Mouse (Mus musculus): Measurements from ENCODE around the gene Drd1. TPM values are rescaled to one million over a fixed set of nuclear protein-coding genes. Genes with fewer than 3 reads are reported as not detected.

Drd1 gene
- polyA plus RNA-seq, 1 experiment from 2014 or later: 1.7 TPM

- DNase-seq (no peak), ATAC-seq (ENCODE audit: low FRiP score, low TSS enrichment) (no peak)
- Histone ChIP-seq H3K9me3 (ENCODE audit: control insufficient read depth, low read length) (no peaks in the 10 kb centered on the region), H3K4me2 (ENCODE audit: low read length) (no peak overlapping the region), H3K9ac (replicated peaks; ENCODE audit: low read length) (no peak overlapping the region), H3K36me3 (ENCODE audit: control insufficient read depth, insufficient read depth, low read length) (no peaks in the 10 kb centered on the region), H3K4me1 (ENCODE audit: control insufficient read depth, insufficient read depth, low read length) (peaks cover 8% of the 10 kb centered on the region), H3K27me3 (ENCODE audit: control insufficient read depth, insufficient read depth, low read length) (no peaks in the 10 kb centered on the region), H3K27ac (replicated peaks; ENCODE audit: low read depth, low read length) (no peak overlapping the region), H3K4me3 (replicated peaks; ENCODE audit: low read depth, low read length) (no peak overlapping the region)
- WGBS: 96% methylated on average over 9 of the region's 9 CpGs
Measured at GRCm38 (mm10) chr13:54071011-54071410, 15.5 kb upstream of the Drd1 start.

- Histone ChIP-seq H3K4me2 (ENCODE audit: low read length) (no peak overlapping the region), H3K27ac (replicated peaks; ENCODE audit: low read depth, low read length) (peak overlapping the region; percentile 26; the same call in 1 of the 2 replicates), H3K9me3 (ENCODE audit: control insufficient read depth, low read length) (no peaks in the 10 kb centered on the region), H3K36me3 (ENCODE audit: control insufficient read depth, insufficient read depth, low read length) (no peaks in the 10 kb centered on the region), H3K9ac (replicated peaks; ENCODE audit: low read length) (no peak overlapping the region), H3K27me3 (ENCODE audit: control insufficient read depth, insufficient read depth, low read length) (no peaks in the 10 kb centered on the region), H3K4me3 (replicated peaks; ENCODE audit: low read depth, low read length) (no peak overlapping the region), H3K4me1 (ENCODE audit: control insufficient read depth, insufficient read depth, low read length) (peaks cover 2% of the 10 kb centered on the region)
- WGBS: 4% methylated on average over 6 of the region's 6 CpGs
- peak; percentile 62 for DNase-seq
- no peak for ATAC-seq (ENCODE audit: low FRiP score, low TSS enrichment)
Measured at GRCm38 (mm10) chr13:54067617-54068166, 12.2 kb upstream of the Drd1 start.

GRCm38 (mm10) chr13:54066081-54066746 is 10.7 kb upstream of the Drd1 start:
- no peak overlapping the region for H3K9ac ChIP-seq (replicated peaks; ENCODE audit: low read length)
- H3K27me3 ChIP-seq (ENCODE audit: control insufficient read depth, insufficient read depth, low read length): no peaks in the 10 kb centered on the region
- ATAC-seq (ENCODE audit: low FRiP score, low TSS enrichment) (no peak), DNase-seq (no peak)
- no peaks in the 10 kb centered on the region for H3K36me3 ChIP-seq (ENCODE audit: control insufficient read depth, insufficient read depth, low read length)
- 88% methylated on average over 3 of the region's 3 CpGs for WGBS
- H3K4me1 ChIP-seq (ENCODE audit: control insufficient read depth, insufficient read depth, low read length): no peaks in the 10 kb centered on the region
- no peak overlapping the region for H3K4me2 ChIP-seq (ENCODE audit: low read length)
- H3K27ac ChIP-seq (replicated peaks; ENCODE audit: low read depth, low read length): no peak overlapping the region
- H3K9me3 ChIP-seq (ENCODE audit: control insufficient read depth, low read length): no peaks in the 10 kb centered on the region
- no peak overlapping the region for H3K4me3 ChIP-seq (replicated peaks; ENCODE audit: low read depth, low read length)

GRCm38 (mm10) chr13:54063292-54063691 is 7.8 kb upstream of the Drd1 start:
- no peak for ATAC-seq (ENCODE audit: low FRiP score, low TSS enrichment)
- DNase-seq: peak; percentile 83

GRCm38 (mm10) chr13:54062068-54062467 is 6.6 kb upstream of the Drd1 start:
- peak; percentile 42 for DNase-seq
- no peaks in the 10 kb centered on the region for H3K4me1 ChIP-seq (ENCODE audit: control insufficient read depth, insufficient read depth, low read length)
- no peak for ATAC-seq (ENCODE audit: low FRiP score, low TSS enrichment)
- no peaks in the 10 kb centered on the region for H3K36me3 ChIP-seq (ENCODE audit: control insufficient read depth, insufficient read depth, low read length)
- H3K4me3 ChIP-seq (replicated peaks; ENCODE audit: low read depth, low read length): no peak overlapping the region
- H3K27me3 ChIP-seq (ENCODE audit: control insufficient read depth, insufficient read depth, low read length): no peaks in the 10 kb centered on the region
- no peak overlapping the region for H3K9ac ChIP-seq (replicated peaks; ENCODE audit: low read length)
- H3K4me2 ChIP-seq (ENCODE audit: low read length): no peak overlapping the region
- no peaks in the 10 kb centered on the region for H3K9me3 ChIP-seq (ENCODE audit: control insufficient read depth, low read length)
- H3K27ac ChIP-seq (replicated peaks; ENCODE audit: low read depth, low read length): no peak overlapping the region
- WGBS: 94% methylated on average over 3 of the region's 3 CpGs

More at GRCm38 (mm10) chr13:54063292-54063691, 7.8 kb upstream of the Drd1 start:
- Histone ChIP-seq H3K4me1 (ENCODE audit: control insufficient read depth, insufficient read depth, low read length) (no peaks in the 10 kb centered on the region), H3K9me3 (ENCODE audit: control insufficient read depth, low read length) (no peaks in the 10 kb centered on the region), H3K27ac (replicated peaks; ENCODE audit: low read depth, low read length) (no peak overlapping the region), H3K9ac (replicated peaks; ENCODE audit: low read length) (no peak overlapping the region), H3K27me3 (ENCODE audit: control insufficient read depth, insufficient read depth, low read length) (no peaks in the 10 kb centered on the region), H3K4me3 (replicated peaks; ENCODE audit: low read depth, low read length) (no peak overlapping the region), H3K36me3 (ENCODE audit: control insufficient read depth, insufficient read depth, low read length) (no peaks in the 10 kb centered on the region), H3K4me2 (ENCODE audit: low read length) (no peak overlapping the region)
- WGBS: 4% methylated on average over 3 of the region's 3 CpGs

- ATAC-seq (ENCODE audit: low FRiP score, low TSS enrichment): 0 out of 2 replicates have a peak, but pooled peaks have one; percentile 46
- H3K9me3 ChIP-seq (ENCODE audit: control insufficient read depth, low read length): no peaks in the 10 kb centered on the region
- under 1% methylated on average over 20 of the region's 20 CpGs for WGBS
- peak; percentile 57 for DNase-seq
- H3K36me3 ChIP-seq (ENCODE audit: control insufficient read depth, insufficient read depth, low read length): no peaks in the 10 kb centered on the region
- H3K4me3 ChIP-seq (replicated peaks; ENCODE audit: low read depth, low read length): peak overlapping the region; percentile 47
- H3K27ac ChIP-seq (replicated peaks; ENCODE audit: low read depth, low read length): no peak overlapping the region
- H3K27me3 ChIP-seq (ENCODE audit: control insufficient read depth, insufficient read depth, low read length): peaks cover 9% of the 10 kb centered on the region; the same call in 1 of the 2 replicates
- peak overlapping the region; percentile 95 for H3K4me2 ChIP-seq (ENCODE audit: low read length)
- peaks cover 9% of the 10 kb centered on the region; the same call in 1 of the 2 replicates for H3K4me1 ChIP-seq (ENCODE audit: control insufficient read depth, insufficient read depth, low read length)
- H3K9ac ChIP-seq (replicated peaks; ENCODE audit: low read length): peak overlapping the region; percentile 44
Measured at GRCm38 (mm10) chr13:54054962-54055361, 543 bp downstream of the Drd1 start.

GRCm38 (mm10) chr13:54051641-54052040 is 3.9 kb downstream of the Drd1 start:
- Histone ChIP-seq H3K9ac (replicated peaks; ENCODE audit: low read length) (no peak overlapping the region), H3K9me3 (ENCODE audit: control insufficient read depth, low read length) (no peaks in the 10 kb centered on the region), H3K27ac (replicated peaks; ENCODE audit: low read depth, low read length) (no peak overlapping the region), H3K36me3 (ENCODE audit: control insufficient read depth, insufficient read depth, low read length) (no peaks in the 10 kb centered on the region), H3K27me3 (ENCODE audit: control insufficient read depth, insufficient read depth, low read length) (peaks cover 9% of the 10 kb centered on the region; the same call in 1 of the 2 replicates), H3K4me1 (ENCODE audit: control insufficient read depth, insufficient read depth, low read length) (peaks cover 9% of the 10 kb centered on the region; the same call in 1 of the 2 replicates), H3K4me2 (ENCODE audit: low read length) (peak overlapping the region; percentile 18), H3K4me3 (replicated peaks; ENCODE audit: low read depth, low read length) (no peak overlapping the region)
- WGBS: 13% methylated on average over 7 of the region's 7 CpGs
- ATAC-seq (ENCODE audit: low FRiP score, low TSS enrichment) (no peak), DNase-seq (no peak)

GRCm38 (mm10) chr13:54048679-54049352 is 6.7 kb downstream of the Drd1 start:
- Histone ChIP-seq H3K36me3 (ENCODE audit: control insufficient read depth, insufficient read depth, low read length) (no peaks in the 10 kb centered on the region), H3K4me3 (replicated peaks; ENCODE audit: low read depth, low read length) (no peak overlapping the region), H3K9me3 (ENCODE audit: control insufficient read depth, low read length) (no peaks in the 10 kb centered on the region), H3K4me1 (ENCODE audit: control insufficient read depth, insufficient read depth, low read length) (0 out of 2 replicates have a peak, but pooled peaks cover 3% of the 10 kb centered on the region), H3K27ac (replicated peaks; ENCODE audit: low read depth, low read length) (no peak overlapping the region), H3K9ac (replicated peaks; ENCODE audit: low read length) (no peak overlapping the region), H3K4me2 (ENCODE audit: low read length) (no peak overlapping the region), H3K27me3 (ENCODE audit: control insufficient read depth, insufficient read depth, low read length) (peaks cover 6% of the 10 kb centered on the region; the same call in 1 of the 2 replicates)
- WGBS: 47% methylated on average over 7 of the region's 7 CpGs
- DNase-seq: peak; percentile 53
- no peak; the same call in 1 of the 2 replicates for ATAC-seq (ENCODE audit: low FRiP score, low TSS enrichment)
